In genomic region chr2:59896400-59896799, GRCm38 (mm10) we compare ENCODE assay signal across 13 mouse cellular contexts. TPM values are rescaled to one million over a fixed set of nuclear protein-coding genes. Genes with fewer than 3 reads are reported as not detected.
DNase-seq lines count a peak whose midpoint lies in the region; ATAC-seq and TF ChIP-seq lines count a peak whose summit lies in the region.
"Had no signal": no experiment of that assay in that cellular context is flagged by ENCODE, and none has a peak within 500 bp of the region (broad histone marks: within the 10 kb centered on the region; RNA-seq: fewer than 3 reads in every experiment).

No protein-coding gene starts in this region.

- no peak overlapping the region for H3K4me3 ChIP-seq in intestine, embryonic 15.5 days (replicated peaks)
- H3K4me3 ChIP-seq in intestine, postnatal 0 days (ENCODE audit: low read depth, low read length): no peak overlapping the region
- H3K4me3 ChIP-seq in heart, embryonic 16.5 days (ENCODE audit: low read length): no peak overlapping the region
- H3K4me3 ChIP-seq: neural tube, embryonic 13.5 days had no signal

- no peaks in the 10 kb centered on the region for H3K27me3 ChIP-seq in intestine, embryonic 15.5 days (replicated peaks)
- no peaks in the 10 kb centered on the region for H3K27me3 ChIP-seq in intestine, postnatal 0 days (replicated peaks; ENCODE audit: control insufficient read depth, insufficient read depth, low read length)
- H3K27me3 ChIP-seq in heart, embryonic 16.5 days (ENCODE audit: control insufficient read depth, insufficient read depth, low read length): no peaks in the 10 kb centered on the region
- H3K27me3 ChIP-seq: neural tube, embryonic 13.5 days had no signal

- no peak overlapping the region for H3K4me2 ChIP-seq in intestine, embryonic 15.5 days (replicated peaks)
- no peak overlapping the region for H3K4me2 ChIP-seq in intestine, postnatal 0 days (replicated peaks; ENCODE audit: low read depth)
- H3K4me2 ChIP-seq in heart, embryonic 16.5 days (ENCODE audit: low read depth, low read length): no peak overlapping the region
- H3K4me2 ChIP-seq: neural tube, embryonic 13.5 days had no signal

- 0 out of 2 replicates have a peak, but pooled peaks cover 4% of the 10 kb centered on the region for H3K4me1 ChIP-seq in intestine, embryonic 15.5 days (replicated peaks)
- H3K4me1 ChIP-seq in intestine, postnatal 0 days (replicated peaks; ENCODE audit: control insufficient read depth, insufficient read depth, low read length): no peaks in the 10 kb centered on the region
- peaks cover 6% of the 10 kb centered on the region for H3K4me1 ChIP-seq in heart, embryonic 16.5 days (ENCODE audit: control insufficient read depth, insufficient read depth, low read length)
- H3K4me1 ChIP-seq: neural tube, embryonic 13.5 days had no signal

- peak; percentile 55 for ATAC-seq in intestine, embryonic 15.5 days
- no peak for ATAC-seq in intestine, postnatal 0 days
- peak; percentile 69; the same call in 1 of the 2 replicates for ATAC-seq in heart, embryonic 16.5 days (replicated peaks; ENCODE audit: extremely low read depth, insufficient read depth, low FRiP score)

- DNase-seq in adrenal gland, postnatal 36 days: peak; percentile 62 to 69
- peak; percentile 46 for DNase-seq in lung, postnatal 10 days
- no peak for DNase-seq in cerebellum, adult 9-10 months
- no peak for DNase-seq in layer of hippocampus, adult 18-20 months (ENCODE audit: low spot score in 2 of 2)
- no peak for DNase-seq in frontal cortex, adult 2 months (ENCODE audit: extremely low spot score in 1 of 2, low spot score in 1 of 2)
- DNase-seq: cerebellum, adult 11 months; gastrocnemius, postnatal 14 days; kidney, adult 2 months; right cerebral cortex, postnatal 14 days had no signal

- H3K9ac ChIP-seq in intestine, embryonic 15.5 days: no peak overlapping the region
- H3K9ac ChIP-seq in intestine, postnatal 0 days (ENCODE audit: low read depth, low read length): no peak overlapping the region
- no peak overlapping the region for H3K9ac ChIP-seq in heart, embryonic 16.5 days (ENCODE audit: low read length)
- H3K9ac ChIP-seq: neural tube, embryonic 13.5 days had no signal

- 48% methylated on average over 7 of the region's 7 CpGs for WGBS in intestine, embryonic 15.5 days
- 54% methylated on average over 7 of the region's 7 CpGs for WGBS in intestine, postnatal 0 days
- WGBS in heart, embryonic 16.5 days: 39% methylated on average over 7 of the region's 7 CpGs

- no peak overlapping the region for H3K27ac ChIP-seq in intestine, embryonic 15.5 days
- no peak overlapping the region for H3K27ac ChIP-seq in intestine, postnatal 0 days (ENCODE audit: low read depth, low read length)
- H3K27ac ChIP-seq in heart, embryonic 16.5 days (ENCODE audit: low read length): peak overlapping the region; percentile 72
- H3K27ac ChIP-seq: neural tube, embryonic 13.5 days had no signal

- H3K36me3 ChIP-seq in intestine, embryonic 15.5 days: 0 out of 2 replicates have a peak, but pooled peaks cover 10% of the 10 kb centered on the region
- H3K36me3 ChIP-seq in intestine, postnatal 0 days (ENCODE audit: control insufficient read depth, insufficient read depth): peaks cover 22% of the 10 kb centered on the region
- H3K36me3 ChIP-seq in heart, embryonic 16.5 days (ENCODE audit: control insufficient read depth, insufficient read depth): peaks cover 20% of the 10 kb centered on the region

- TF ChIP-seq CTCF in intestine, postnatal 0 days (IDR thresholded peaks at IDR 0.05; ENCODE audit: low read depth): no peak

- H3K9me3 ChIP-seq in intestine, embryonic 15.5 days: no peaks in the 10 kb centered on the region
- H3K9me3 ChIP-seq in intestine, postnatal 0 days (ENCODE audit: control insufficient read depth): no peaks in the 10 kb centered on the region
- H3K9me3 ChIP-seq in heart, embryonic 16.5 days (replicated peaks; ENCODE audit: control insufficient read depth, low read length): no peaks in the 10 kb centered on the region
- H3K9me3 ChIP-seq: neural tube, embryonic 13.5 days had no signal

RNA-seq across cellular contexts. Expression of gene Wdsub1, which starts 14.0 kb away (rescaled TPM):
- polyA plus RNA-seq in intestine, embryonic 15.5 days (2015; fragmentation: Nextera tagmentation; extraction: Ambion mirVana): 33.3 and 33.9 TPM in 2 replicates
- 32.9 and 37.4 TPM in 2 replicates for polyA plus RNA-seq in intestine, postnatal 0 days (2015; fragmentation: Nextera tagmentation; extraction: Ambion mirVana)
- 10 to 100 TPM; 13.9 to 16.1 TPM for total RNA-seq in adrenal gland, postnatal 36 days (2021)
- polyA plus RNA-seq in heart, embryonic 16.5 days (2015; fragmentation: Nextera tagmentation; extraction: Ambion mirVana): 44.6 and 47.5 TPM in 2 replicates
- total RNA-seq in layer of hippocampus, adult 18-20 months (2021): 10 to 100 TPM; 23.5 to 25.0 TPM
- polyA plus RNA-seq in frontal cortex, adult 2 months (2012; rRNA removed): 24.8 and 25.7 TPM in 2 replicates

Comparison
In these comparisons a context has a peak if more than half of its experiments do, and no peak if none do; other contexts are left out.
1. DNase-seq: peak in adrenal gland, postnatal 36 days (2 of 2) and lung, postnatal 10 days (single experiment); none in cerebellum, adult 9-10 months (single experiment), layer of hippocampus, adult 18-20 months (0 of 2) and frontal cortex, adult 2 months (0 of 2).